Mouse (Mus musculus) midbrain, embryonic 10.5 days (tissue): ENCODE data around the gene Sumo2. TPM values are rescaled to one million over a fixed set of nuclear protein-coding genes. Genes with fewer than 3 reads are reported as not detected.

Experiments
- DNase-seq: peaks from one replicate; pipeline ENCODE4 v3.0.0-alpha.2; 2017; ENCODE audit warnings: low spot score
- H3K27ac ChIP-seq: fragments of 300-500 bp; sonication (generic); replicated peaks from 2 replicates; pipeline ENCODE4 v1.5.1; 2016; ENCODE audit warnings: mild to moderate bottlenecking
- H3K27me3 ChIP-seq: fragments of 300-500 bp; sonication (generic); 2 replicates; pipeline ENCODE4 v1.6.1; 2016; ENCODE audit warnings: low read depth, mild to moderate bottlenecking; ENCODE audit not compliant: poor library complexity, severe bottlenecking
- H3K36me3 ChIP-seq: fragments of 300-500 bp; sonication (generic); 2 replicates; pipeline ENCODE4 v1.6.1; 2016; ENCODE audit warnings: mild to moderate bottlenecking, moderate library complexity
- H3K4me1 ChIP-seq: fragments of 300-500 bp; sonication (generic); 2 replicates; pipeline ENCODE4 v1.6.1; 2016
- H3K4me3 ChIP-seq: fragments of 300-500 bp; sonication (generic); 2 replicates; pipeline ENCODE4 v1.5.1; 2016; ENCODE audit warnings: mild to moderate bottlenecking, moderate library complexity
- H3K9me3 ChIP-seq: fragments of 300-500 bp; sonication (generic); replicated peaks from 2 replicates; pipeline ENCODE4 v1.6.1; 2016; ENCODE audit warnings: mild to moderate bottlenecking
- WGBS: fragments of 180-500 bp; shearing (Covaris S2); methylation state at CpG from one replicate; pipeline ENCODE4 v1.1.7; 2016; 5-methylcytosine and 5-hydroxymethylcytosine counted together
- polyA plus RNA-seq: library from polyadenylated mRNA; unstranded; fragments of >200 nt; fragmentation: Nextera tagmentation; extraction: Ambion mirVana; gene quantifications from 2 replicates; pipeline ENCODE4 v1.2.1, GENCODE M21; 2016

Sumo2 gene
- 1,440 and 1,519 TPM in 2 replicates for polyA plus RNA-seq

DNA sequence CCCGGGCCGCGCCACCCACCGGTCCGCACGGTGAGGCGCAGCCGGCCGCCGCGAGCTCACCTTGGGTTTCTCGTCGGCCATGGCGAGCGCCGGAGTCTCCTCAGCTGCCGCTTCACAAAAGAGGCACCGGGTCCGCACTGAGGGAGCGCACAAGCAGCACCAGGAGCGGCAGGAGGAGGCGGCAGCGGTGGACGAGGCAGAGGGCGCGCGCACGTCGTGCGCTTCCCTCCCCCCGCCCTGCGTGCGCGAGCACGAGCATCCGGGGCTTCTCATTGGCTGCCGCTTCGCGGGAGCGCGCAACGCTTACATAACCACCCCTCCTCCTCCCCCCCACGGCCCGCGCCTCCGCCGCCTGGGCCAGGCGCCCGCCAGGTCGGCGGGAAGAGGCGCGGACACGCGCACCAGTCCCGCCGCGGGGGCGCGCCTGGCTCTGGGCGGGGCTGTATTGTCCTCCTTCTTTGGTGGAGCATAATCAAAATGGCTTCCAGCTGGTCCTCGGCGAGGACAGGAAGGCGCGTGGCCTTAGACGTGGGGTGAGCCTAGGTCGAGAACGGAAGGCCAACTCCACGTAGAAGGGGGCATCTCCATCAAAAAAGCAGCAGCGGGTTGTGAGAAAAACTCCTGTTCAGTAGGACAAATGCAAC, at the start of gene Sumo2:
Gene Sumo2, minus strand, starts transcription at position 239 of the 644 bp plus-strand sequence.
- no peaks in the 10 kb centered on the region for H3K9me3 ChIP-seq
- WGBS = 1% methylated on average over 70 of the region's 70 CpGs

DNA sequence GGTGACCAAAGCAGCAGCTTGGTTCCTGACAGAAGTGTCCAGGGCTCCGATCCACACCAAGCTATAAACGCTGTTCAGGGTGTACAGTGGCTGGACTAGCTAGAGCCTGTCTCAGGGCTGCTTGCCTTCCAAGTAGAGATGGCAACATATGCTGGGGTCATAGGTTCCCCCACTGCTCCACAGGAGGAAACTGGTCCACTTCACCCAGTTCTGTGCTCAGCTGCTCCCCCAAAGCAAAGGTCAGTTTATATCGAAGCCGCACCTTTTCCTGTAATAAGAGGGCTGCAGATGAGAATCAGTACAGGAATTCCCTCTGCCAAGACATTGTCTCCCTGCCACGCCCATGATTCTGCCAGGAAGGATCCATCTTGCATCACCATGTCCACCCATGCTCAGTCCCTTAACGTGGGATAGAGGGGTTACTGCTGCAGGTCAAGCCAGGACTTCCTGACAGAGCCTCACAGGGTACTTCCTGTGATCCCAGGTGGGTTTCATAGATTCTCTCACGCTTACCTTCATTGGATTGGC, 49.6 kb upstream of the Sumo2 start:
- no peaks in the 10 kb centered on the region for H3K27me3 ChIP-seq
- no peaks in the 10 kb centered on the region for H3K9me3 ChIP-seq
- peaks cover 97% of the 10 kb centered on the region for H3K36me3 ChIP-seq
- H3K4me3 ChIP-seq = no peak overlapping the region
- H3K27ac ChIP-seq = no peak overlapping the region
- H3K4me1 ChIP-seq = no peaks in the 10 kb centered on the region
- 89% methylated on average over 7 of the region's 7 CpGs for WGBS
- DNase-seq = no peak

More for the DNA sequence above, at the start of gene Sumo2:
- H3K4me3 ChIP-seq = peak within 1 kb of the TSS; percentile 72
- H3K36me3 ChIP-seq = peaks cover 36% of the 10 kb centered on the region
- DNase-seq = peak; percentile 98
- H3K27me3 ChIP-seq = no peaks in the 10 kb centered on the region
- H3K4me1 ChIP-seq = peaks cover 25% of the 10 kb centered on the region
- H3K27ac ChIP-seq = peak within 1 kb of the TSS; percentile 99

DNA sequence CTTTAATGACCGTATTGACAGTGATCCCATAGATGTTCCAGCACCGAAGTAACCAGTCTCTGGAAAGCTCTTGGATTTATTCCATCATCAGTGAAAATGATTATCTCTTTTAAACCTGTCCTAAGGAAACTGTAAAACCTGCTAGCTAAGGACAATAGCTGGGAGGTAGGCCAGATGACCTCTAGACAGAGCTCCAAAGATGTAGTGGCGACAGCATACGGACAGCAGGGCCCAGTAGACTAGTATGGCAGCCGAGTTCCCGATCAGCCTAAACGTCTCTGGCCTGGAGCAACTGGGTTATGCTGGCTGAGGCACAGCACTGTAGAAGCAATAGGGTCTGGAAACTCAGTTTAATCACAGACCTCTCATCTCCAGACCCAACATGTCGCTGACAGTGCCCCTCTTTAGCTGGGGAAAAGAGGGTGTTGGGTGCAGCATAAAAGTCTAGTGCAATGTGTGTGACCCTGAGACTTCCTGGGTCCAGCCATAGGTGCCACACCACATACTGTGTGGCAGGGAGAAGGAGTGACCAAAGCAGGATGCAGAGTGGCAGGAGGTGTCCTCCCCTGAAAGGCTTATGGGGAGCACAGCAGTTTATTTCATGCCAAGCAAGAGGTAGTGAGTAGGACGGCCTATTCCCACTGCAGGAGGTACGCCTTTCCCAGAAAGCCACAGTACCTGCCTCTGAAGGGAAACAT, 48.4 kb upstream of the Sumo2 start:
- no peak overlapping the region for H3K27ac ChIP-seq
- H3K4me1 ChIP-seq = no peaks in the 10 kb centered on the region
- H3K36me3 ChIP-seq = peaks cover 96% of the 10 kb centered on the region
- H3K27me3 ChIP-seq = no peaks in the 10 kb centered on the region
- H3K4me3 ChIP-seq = no peak overlapping the region
- no peaks in the 10 kb centered on the region for H3K9me3 ChIP-seq
- 89% methylated on average over 10 of the region's 10 CpGs for WGBS
- DNase-seq = no peak

DNA sequence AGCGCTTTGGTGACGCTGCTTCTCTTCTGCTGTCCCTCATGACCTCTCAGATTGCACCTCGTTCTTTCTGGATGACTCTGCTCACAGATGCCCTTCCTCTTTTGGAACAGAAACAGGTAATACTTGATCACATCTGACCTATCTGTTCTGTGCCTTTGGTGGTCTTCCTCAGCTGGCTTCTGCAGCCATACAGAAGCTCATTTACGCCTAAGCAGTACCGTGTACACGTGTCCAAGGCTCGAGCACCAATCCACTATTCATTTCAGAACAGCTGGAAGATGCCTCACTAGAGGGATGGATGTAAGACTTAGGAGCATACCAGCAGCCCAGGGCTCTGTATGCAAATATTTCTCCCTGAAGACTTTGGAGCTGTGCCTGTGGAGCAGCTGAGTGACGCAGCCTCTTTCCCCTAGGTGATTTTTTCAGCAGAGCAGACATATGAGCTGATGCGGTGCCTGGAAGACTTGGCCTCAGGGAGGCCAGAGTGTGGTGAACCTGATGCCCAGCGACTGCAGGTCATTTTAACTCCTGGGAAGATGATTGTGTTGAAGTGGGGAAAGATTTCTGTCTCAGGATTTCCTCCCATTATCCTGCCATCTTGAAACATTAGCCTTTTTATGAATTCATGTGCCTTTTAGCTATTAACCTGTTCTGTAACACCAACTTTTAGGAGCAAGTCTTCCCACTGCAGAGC, 47.0 kb upstream of the Sumo2 start:
- WGBS = 90% methylated on average over 10 of the region's 10 CpGs
- peaks cover 98% of the 10 kb centered on the region for H3K36me3 ChIP-seq
- no peaks in the 10 kb centered on the region for H3K27me3 ChIP-seq
- H3K4me1 ChIP-seq = no peaks in the 10 kb centered on the region
- no peaks in the 10 kb centered on the region for H3K9me3 ChIP-seq
- H3K27ac ChIP-seq = no peak overlapping the region
- DNase-seq = no peak
- no peak overlapping the region for H3K4me3 ChIP-seq

DNA sequence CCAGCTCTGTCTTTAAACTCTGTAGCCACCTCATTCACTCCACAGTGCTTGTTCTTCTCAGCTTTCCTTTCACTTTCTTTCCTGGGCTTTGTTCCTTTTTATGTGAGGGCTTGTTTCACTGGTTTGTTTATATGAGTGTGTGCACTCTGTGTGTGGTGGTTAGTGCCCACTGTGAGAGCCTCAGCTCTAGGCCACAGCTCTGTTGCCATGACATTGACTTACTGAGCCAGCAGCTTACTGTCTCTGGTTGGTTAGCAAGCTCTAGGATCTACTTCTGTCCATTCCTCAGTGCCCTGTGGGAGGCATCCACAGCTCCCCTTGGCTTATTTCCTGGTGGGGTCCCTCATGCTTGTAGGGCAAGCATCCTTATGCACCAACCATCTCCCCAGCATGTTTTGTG, 43.0 kb upstream of the Sumo2 start:
- H3K9me3 ChIP-seq = no peaks in the 10 kb centered on the region
- peaks cover 85% of the 10 kb centered on the region for H3K36me3 ChIP-seq
- H3K27me3 ChIP-seq = no peaks in the 10 kb centered on the region
- no peak for DNase-seq
- H3K4me3 ChIP-seq = no peak overlapping the region
- H3K4me1 ChIP-seq = no peaks in the 10 kb centered on the region
- H3K27ac ChIP-seq = no peak overlapping the region

DNA sequence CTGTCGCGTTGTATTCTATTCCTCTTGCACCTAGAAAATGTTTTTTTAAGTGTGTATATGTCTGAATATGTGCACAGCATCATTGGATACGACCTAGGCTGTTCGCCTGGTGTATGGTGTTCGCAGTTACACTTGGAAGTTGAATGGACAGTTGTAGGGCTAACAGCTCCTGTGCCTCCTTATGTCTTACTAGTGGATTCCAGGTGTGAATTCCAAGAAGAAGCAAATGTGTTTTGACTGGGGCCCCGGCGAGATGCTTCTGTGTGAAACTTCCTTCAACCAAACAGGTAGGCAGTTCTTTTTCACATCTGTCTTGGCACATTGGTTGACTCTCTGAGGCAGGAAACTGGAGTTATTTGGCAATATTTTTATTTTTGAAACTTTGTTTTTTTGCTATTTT, 28.9 kb upstream of the Sumo2 start:
- Histone ChIP-seq H3K4me1 (peaks cover 22% of the 10 kb centered on the region), H3K36me3 (peaks cover 44% of the 10 kb centered on the region)

DNA sequence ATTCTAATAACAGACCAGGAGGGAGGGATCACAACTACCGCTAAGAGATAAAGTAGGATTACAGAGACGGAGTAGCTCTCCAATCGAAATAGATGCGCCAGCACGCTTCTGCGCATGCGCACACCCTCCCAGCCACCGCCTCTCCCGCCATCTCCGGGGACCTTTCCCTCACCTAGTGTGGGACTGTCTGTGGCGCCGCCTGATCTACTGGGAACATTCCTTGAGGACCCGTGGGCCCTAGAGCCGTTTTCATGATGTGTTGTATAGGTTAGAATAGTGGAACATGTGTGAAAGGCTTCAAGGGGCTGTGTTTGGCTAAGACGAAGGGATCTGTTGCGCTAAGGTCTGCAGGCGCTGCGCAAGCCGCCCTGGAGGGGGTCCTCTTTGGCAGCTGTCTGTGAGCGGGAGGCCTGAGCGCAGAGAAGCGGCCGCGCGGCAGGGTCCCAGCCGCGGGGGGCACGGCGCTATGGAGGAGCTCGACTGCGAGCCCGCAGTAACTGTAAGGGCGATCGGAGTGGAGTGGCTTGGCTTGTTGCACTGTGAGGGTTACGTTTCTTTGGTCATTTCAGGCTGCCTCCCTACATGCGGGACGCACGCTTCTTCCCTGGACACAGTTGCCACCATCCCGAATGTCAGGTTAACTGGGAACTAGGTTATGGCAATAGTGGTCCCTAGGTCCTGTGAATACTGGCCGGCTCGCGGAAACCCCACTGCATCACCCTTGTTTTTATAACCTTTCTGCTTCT, 28.2 kb upstream of the Sumo2 start, which contains the start of gene Nup85:
Gene Nup85, plus strand, starts transcription at position 371 of the 746 bp plus-strand sequence.
- H3K4me3 ChIP-seq = peak within 1 kb of the TSS; percentile 82
- no peaks in the 10 kb centered on the region for H3K27me3 ChIP-seq
- WGBS = under 1% methylated on average over 42 of the region's 42 CpGs
- no peaks in the 10 kb centered on the region for H3K9me3 ChIP-seq
- H3K4me1 ChIP-seq = peaks cover 22% of the 10 kb centered on the region
- DNase-seq = peak; percentile 97
- H3K27ac ChIP-seq = peak within 1 kb of the TSS; percentile 100
- H3K36me3 ChIP-seq = peaks cover 37% of the 10 kb centered on the region

More for the DNA sequence above, 28.9 kb upstream of the Sumo2 start:
- DNase-seq = no peak
- Histone ChIP-seq H3K27ac (peak overlapping the region; percentile 100), H3K27me3 (no peaks in the 10 kb centered on the region), H3K9me3 (no peaks in the 10 kb centered on the region), H3K4me3 (peak overlapping the region; percentile 82)
- WGBS = 26% methylated on average over 7 of the region's 7 CpGs

DNA sequence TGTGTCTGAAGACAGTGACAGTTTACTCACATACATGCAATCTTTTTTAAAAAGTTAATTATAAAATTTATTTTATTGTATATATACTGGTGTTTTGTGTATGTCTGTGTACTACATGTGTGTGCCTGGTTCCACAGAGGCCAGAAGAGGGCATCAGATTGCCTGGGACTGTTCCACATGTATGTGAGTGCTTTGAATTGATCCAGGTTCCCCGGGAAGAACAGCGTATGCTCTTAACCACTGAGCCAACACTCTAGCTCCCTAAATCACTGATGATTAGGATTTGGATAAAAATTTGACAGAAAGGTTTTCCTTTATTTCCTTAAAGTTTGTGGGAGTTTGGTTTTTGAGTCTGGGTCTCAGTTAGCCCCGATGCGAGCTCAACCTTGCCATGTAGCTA, 27.3 kb upstream of the Sumo2 start:
- no peak for DNase-seq
- peak overlapping the region; percentile 82 for H3K4me3 ChIP-seq
- peaks cover 22% of the 10 kb centered on the region for H3K4me1 ChIP-seq
- no peaks in the 10 kb centered on the region for H3K9me3 ChIP-seq
- H3K36me3 ChIP-seq = peaks cover 28% of the 10 kb centered on the region
- WGBS = 60% methylated on average over 4 of the region's 4 CpGs
- H3K27me3 ChIP-seq = no peaks in the 10 kb centered on the region
- H3K27ac ChIP-seq = peak overlapping the region; percentile 100

DNA sequence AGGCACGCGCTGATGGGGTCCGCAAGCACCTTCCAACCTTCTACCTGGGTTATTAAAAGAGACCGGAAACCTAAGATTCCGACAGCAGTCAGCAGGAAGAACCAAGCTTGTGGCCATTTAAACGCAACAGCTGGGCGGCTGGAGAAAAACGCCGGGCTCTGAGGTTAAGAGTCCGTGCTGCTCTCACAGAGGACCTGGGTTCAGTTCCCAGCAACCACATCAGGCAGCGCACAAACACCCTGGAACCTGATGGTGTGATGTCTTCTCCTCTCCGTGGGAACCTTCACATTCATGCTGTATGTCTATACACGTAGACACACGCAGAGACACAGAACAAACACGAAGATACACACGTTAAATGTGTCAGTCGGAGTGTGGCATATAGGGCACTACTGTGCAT, 19.6 kb upstream of the Sumo2 start:
- H3K36me3 ChIP-seq = no peaks in the 10 kb centered on the region
- H3K4me1 ChIP-seq = no peaks in the 10 kb centered on the region
- no peaks in the 10 kb centered on the region for H3K9me3 ChIP-seq
- 83% methylated on average over 17 of the region's 17 CpGs for WGBS
- H3K27me3 ChIP-seq = no peaks in the 10 kb centered on the region
- no peak overlapping the region for H3K27ac ChIP-seq
- no peak for DNase-seq
- no peak overlapping the region for H3K4me3 ChIP-seq

DNA sequence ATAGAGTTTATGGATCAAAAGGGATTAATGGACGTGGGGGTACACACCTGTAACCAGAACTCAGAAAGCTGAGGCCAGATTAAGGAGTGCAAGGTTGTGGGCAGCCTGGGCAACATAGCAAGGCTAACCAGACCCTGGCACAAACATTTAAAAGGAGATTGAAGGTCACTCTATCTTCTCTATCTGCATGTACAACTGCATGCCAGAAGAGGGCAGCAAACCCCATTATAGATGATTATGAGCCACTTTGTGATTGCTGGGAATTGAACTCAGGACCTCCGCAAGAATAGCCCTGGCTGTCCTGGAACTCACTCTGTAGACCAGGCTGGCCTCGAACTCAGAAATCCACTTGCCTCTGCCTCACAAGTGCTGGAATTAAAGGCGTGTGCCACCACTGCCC, 16.7 kb upstream of the Sumo2 start:
- WGBS = 56% methylated on average over 4 of the region's 4 CpGs
- no peaks in the 10 kb centered on the region for H3K4me1 ChIP-seq
- no peak overlapping the region for H3K27ac ChIP-seq
- no peaks in the 10 kb centered on the region for H3K27me3 ChIP-seq
- no peaks in the 10 kb centered on the region for H3K36me3 ChIP-seq
- H3K4me3 ChIP-seq = no peak overlapping the region
- H3K9me3 ChIP-seq = peaks cover 7% of the 10 kb centered on the region; the same call in 1 of the 2 replicates
- no peak for DNase-seq

DNA sequence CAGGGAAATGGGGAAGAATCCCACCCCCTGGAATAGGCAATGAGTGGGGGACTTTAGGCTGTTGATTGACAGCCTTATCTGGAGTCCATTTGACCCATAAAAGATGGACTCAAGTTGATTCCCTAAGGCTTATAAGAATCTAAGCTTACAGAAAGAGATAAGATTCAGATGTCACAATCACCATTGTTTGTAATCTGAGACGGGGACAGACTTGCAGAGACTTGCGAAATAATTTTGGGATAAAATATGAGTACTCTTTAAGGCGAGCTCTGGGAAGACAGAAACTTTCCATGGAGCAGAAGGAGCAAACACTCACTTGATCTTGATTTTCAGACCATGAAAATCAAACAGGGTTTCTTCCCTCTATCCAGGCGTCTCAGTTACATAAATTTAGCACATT, 7.5 kb upstream of the Sumo2 start:
- no peaks in the 10 kb centered on the region for H3K4me1 ChIP-seq
- no peak for DNase-seq
- no peak overlapping the region for H3K27ac ChIP-seq
- no peaks in the 10 kb centered on the region for H3K36me3 ChIP-seq
- H3K27me3 ChIP-seq = 0 out of 2 replicates have a peak, but pooled peaks cover 7% of the 10 kb centered on the region
- H3K9me3 ChIP-seq = no peaks in the 10 kb centered on the region
- WGBS = 86% methylated on average over 4 of the region's 4 CpGs
- H3K4me3 ChIP-seq = no peak overlapping the region

DNA sequence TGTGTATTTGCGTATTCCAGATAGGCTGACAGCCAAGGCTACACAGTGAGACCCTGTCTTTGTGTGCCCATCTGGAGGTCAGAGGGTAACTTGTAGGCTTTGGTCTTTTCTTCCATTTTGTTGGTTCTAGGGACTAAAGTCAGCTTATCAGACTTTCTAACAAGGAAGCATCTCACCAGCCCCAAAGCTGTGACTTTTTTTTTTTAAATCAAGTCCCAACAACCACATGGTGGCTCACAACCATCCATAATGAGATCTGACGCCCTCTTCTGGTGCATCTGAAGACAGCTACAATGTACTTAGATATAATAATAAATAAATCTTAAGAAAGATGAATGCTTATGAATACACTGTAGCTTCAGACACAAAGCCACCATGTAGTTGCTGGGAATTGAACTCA, 2.0 kb upstream of the Sumo2 start:
- Histone ChIP-seq H3K9me3 (no peaks in the 10 kb centered on the region), H3K27ac (no peak overlapping the region), H3K36me3 (peaks cover 17% of the 10 kb centered on the region), H3K4me1 (peaks cover 25% of the 10 kb centered on the region), H3K27me3 (no peaks in the 10 kb centered on the region), H3K4me3 (no peak overlapping the region)
- 57% methylated on average over 2 of the region's 2 CpGs for WGBS
- no peak for DNase-seq
